Mouse (Mus musculus) embryonic facial prominence, embryonic 10.5 days (tissue): ENCODE data around the gene Kif16b. TPM values are rescaled to one million over a fixed set of nuclear protein-coding genes. Genes with fewer than 3 reads are reported as not detected.
A peak's percentile ranks its signal among the peaks of the same experiment; 100 is the strongest.
"Not testable (repeated sequence)": the region's sequence is repeated elsewhere in the genome, so short reads cannot be mapped to it uniquely, and the experiment has no call there.

Experiments
- DNase-seq: peaks from one replicate; pipeline ENCODE4 v3.0.0-alpha.2; 2017; ENCODE audit warnings: low spot score
- H3K27ac ChIP-seq: fragments of 300-500 bp; sonication (generic); replicated peaks from 2 replicates; pipeline ENCODE4 v1.5.1; 2016; ENCODE audit warnings: mild to moderate bottlenecking
- H3K27me3 ChIP-seq: fragments of 300-500 bp; sonication (generic); replicated peaks from 2 replicates; pipeline ENCODE4 v1.6.1; 2016; ENCODE audit warnings: low read depth, mild to moderate bottlenecking; ENCODE audit not compliant: poor library complexity, severe bottlenecking
- H3K36me3 ChIP-seq: fragments of 300-500 bp; sonication (generic); replicated peaks from 2 replicates; pipeline ENCODE4 v1.6.1; 2016; ENCODE audit warnings: mild to moderate bottlenecking, moderate library complexity
- H3K4me1 ChIP-seq: fragments of 300-500 bp; sonication (generic); 2 replicates; pipeline ENCODE4 v1.6.1; 2016
- H3K4me3 ChIP-seq: fragments of 300-500 bp; sonication (generic); 2 replicates; pipeline ENCODE4 v1.5.1; 2016; ENCODE audit warnings: mild to moderate bottlenecking, moderate library complexity
- H3K9me3 ChIP-seq: fragments of 300-500 bp; sonication (generic); 2 replicates; pipeline ENCODE4 v1.6.1; 2016; ENCODE audit warnings: mild to moderate bottlenecking
- whole genome bisulfite sequencing: fragments of 180-500 bp; shearing (Covaris S2); methylation state at CpG from one replicate; pipeline ENCODE4 v1.1.7; 2016; 5-methylcytosine and 5-hydroxymethylcytosine counted together
- polyA plus RNA-seq: library from polyadenylated mRNA; unstranded; fragments of >200 nt; fragmentation: Nextera tagmentation; extraction: Ambion mirVana; gene quantifications from 2 replicates; pipeline ENCODE4 v1.2.1, GENCODE M21; 2016

Gene Kif16b
- polyA plus RNA-seq, 1 experiment from 2014 or later: 8.9 TPM

GRCm38 (mm10) chr2:142590284-142590724, 311.0 kb downstream of the Kif16b start:
- 13% methylated on average over 6 of the region's 6 CpGs for WGBS
- H3K27ac ChIP-seq: no peak overlapping the region
- no peaks in the 10 kb centered on the region for H3K9me3 ChIP-seq
- peak; percentile 23 for DNase-seq
- no peaks in the 10 kb centered on the region for H3K36me3 ChIP-seq
- no peak overlapping the region for H3K4me3 ChIP-seq
- H3K27me3 ChIP-seq: peaks cover 48% of the 10 kb centered on the region
- H3K4me1 ChIP-seq: peaks cover 21% of the 10 kb centered on the region

DNA sequence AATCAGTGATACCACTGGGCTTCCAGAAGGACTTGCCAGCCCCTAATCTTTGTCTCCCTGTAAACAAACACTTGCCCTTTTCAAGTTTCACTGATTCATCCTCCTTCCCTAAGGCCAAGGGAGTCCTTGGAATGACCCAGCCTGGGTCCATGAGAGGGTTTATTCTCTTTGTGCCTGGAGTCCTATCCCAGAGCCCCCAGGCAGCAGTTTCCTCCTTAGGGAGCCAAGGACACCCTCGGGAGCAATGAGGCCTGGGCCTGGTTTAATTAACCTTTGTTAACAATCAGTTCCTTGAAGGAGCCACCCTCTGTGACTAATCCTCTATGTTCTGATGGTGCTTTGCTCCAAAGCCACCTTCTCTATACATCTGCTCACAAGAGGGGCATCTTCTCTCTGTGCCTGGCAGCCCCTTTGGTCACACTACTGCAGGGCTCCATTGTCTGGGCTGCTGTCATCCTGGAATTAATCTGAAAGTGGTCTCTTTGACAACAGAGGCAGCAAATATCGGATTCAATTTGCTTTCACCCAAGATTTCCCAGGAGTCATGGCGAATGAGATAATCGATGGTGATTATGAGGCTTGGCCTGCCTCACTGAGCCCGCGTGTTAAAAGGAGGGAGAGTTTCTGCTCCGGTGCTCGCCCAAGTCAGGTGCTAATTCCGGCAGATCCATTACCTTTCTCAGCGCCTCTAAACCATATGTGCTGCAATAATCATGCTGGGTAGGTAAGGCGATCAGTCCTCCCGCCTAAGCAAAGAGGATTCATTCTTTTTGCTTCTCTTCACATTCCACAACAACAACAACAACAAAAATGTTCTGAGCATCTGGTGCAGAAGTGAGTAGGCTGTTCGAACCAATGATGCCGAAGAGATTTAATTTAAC, 311.7 kb downstream of the Kif16b start:
- Histone ChIP-seq H3K4me1 (peaks cover 21% of the 10 kb centered on the region), H3K9me3 (no peaks in the 10 kb centered on the region), H3K4me3 (no peak overlapping the region), H3K27ac (0 out of 2 replicates have a peak overlapping the region, but pooled peaks have one; percentile 2), H3K36me3 (no peaks in the 10 kb centered on the region), H3K27me3 (peaks cover 41% of the 10 kb centered on the region)
- peak; percentile 34 for DNase-seq
- 17% methylated on average over 14 of the region's 14 CpGs for WGBS

DNA sequence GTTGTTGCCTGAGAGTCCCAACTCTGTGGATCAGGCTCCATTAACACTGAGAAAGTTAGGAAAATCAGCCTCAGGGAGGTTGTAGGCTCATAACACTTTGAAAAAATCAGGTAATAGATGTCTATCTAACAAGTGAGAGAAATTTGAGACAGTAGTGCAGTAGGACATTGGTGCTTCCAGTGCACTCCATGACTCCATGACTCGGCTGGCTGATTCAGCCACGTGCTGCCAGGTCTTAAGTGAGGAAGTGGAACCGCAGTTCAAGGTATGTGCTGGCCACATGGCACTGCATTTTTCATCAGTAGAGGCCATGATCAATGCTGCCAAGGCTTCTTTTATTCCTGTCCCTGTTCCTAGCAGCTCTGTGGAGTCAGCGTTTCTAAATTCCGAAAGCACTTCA, 315.5 kb downstream of the Kif16b start:
- H3K4me1 ChIP-seq: peaks cover 17% of the 10 kb centered on the region
- 93% methylated on average over 5 of the region's 5 CpGs for WGBS
- H3K27ac ChIP-seq: no peak overlapping the region
- DNase-seq: no peak
- H3K36me3 ChIP-seq: no peaks in the 10 kb centered on the region
- no peak overlapping the region for H3K4me3 ChIP-seq
- H3K9me3 ChIP-seq: no peaks in the 10 kb centered on the region
- peaks cover 16% of the 10 kb centered on the region for H3K27me3 ChIP-seq

GRCm38 (mm10) chr2:142584851-142585737, 316.2 kb downstream of the Kif16b start:
- 85% methylated on average over 11 of the region's 11 CpGs for WGBS

DNA sequence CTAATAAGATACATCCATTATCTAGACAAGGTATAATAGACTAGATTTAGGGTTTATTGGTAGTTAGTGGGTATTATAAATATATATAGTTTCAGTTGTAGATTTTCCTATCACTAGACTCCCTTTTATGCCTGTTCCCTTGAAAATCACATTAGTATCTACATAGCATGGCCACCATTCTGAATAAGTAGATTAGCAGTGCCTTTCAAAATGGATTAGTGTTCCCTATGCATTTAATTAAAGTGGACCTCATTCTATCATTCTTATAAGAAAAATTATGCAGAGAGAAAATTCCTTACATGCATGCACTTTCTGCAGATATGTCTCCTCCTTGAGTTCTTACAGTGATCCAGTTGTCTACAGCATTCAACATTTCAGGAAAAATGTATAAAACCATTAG, 320.9 kb downstream of the Kif16b start:
- Histone ChIP-seq H3K9me3 (no peaks in the 10 kb centered on the region), H3K27ac (no peak overlapping the region), H3K36me3 (no peaks in the 10 kb centered on the region), H3K4me1 (no peaks in the 10 kb centered on the region), H3K4me3 (no peak overlapping the region), H3K27me3 (no peaks in the 10 kb centered on the region; the same call in 1 of the 2 replicates)
- no peak for DNase-seq

More at GRCm38 (mm10) chr2:142584851-142585737, 316.2 kb downstream of the Kif16b start:
- H3K9me3 ChIP-seq: no peaks in the 10 kb centered on the region
- no peak overlapping the region for H3K4me3 ChIP-seq
- H3K27me3 ChIP-seq: peaks cover 16% of the 10 kb centered on the region
- peaks cover 10% of the 10 kb centered on the region for H3K4me1 ChIP-seq
- H3K36me3 ChIP-seq: no peaks in the 10 kb centered on the region
- no peak overlapping the region for H3K27ac ChIP-seq
- DNase-seq: no peak

DNA sequence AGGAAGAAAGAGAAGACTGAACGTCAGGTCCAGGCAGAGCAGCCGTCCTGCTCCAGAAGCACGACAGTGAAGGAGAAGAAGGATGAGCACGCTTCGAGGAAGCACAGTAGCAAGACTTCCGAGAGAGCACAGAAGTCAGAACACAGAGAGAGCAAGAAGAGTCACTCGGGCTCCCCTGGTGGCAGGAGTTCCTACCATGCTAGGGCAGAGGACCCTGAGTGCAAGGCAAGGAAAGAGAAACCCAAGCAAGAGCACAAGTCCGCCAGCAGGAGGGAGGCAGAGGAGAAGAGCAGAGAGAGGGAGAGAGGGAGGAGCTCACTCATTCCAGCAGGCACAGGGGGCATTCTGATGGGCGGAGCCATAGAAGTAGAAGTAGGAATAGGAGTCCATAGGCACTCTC, 323.9 kb downstream of the Kif16b start:
- not testable (repeated sequence) for H3K4me1 ChIP-seq, H3K27me3 ChIP-seq, H3K36me3 ChIP-seq, H3K27ac ChIP-seq, H3K9me3 ChIP-seq, H3K4me3 ChIP-seq, DNase-seq
- 77% methylated on average over 9 of the region's 9 CpGs for WGBS

- 72% methylated on average over 8 of the region's 8 CpGs for WGBS
- no peak for DNase-seq
- no peak overlapping the region for H3K4me3 ChIP-seq
These were observed 331.6 kb downstream of the Kif16b start for GRCm38 (mm10) chr2:142569771-142570170.

More at GRCm38 (mm10) chr2:142569771-142570170, 331.6 kb downstream of the Kif16b start:
- Histone ChIP-seq H3K27ac (no peak overlapping the region), H3K9me3 (no peaks in the 10 kb centered on the region), H3K36me3 (no peaks in the 10 kb centered on the region), H3K4me1 (no peaks in the 10 kb centered on the region), H3K27me3 (no peaks in the 10 kb centered on the region)

Other genes starting within 250 kb of the Kif16b start
- gene Snrpb2, start 161.5 kb upstream of the Kif16b start, polyA plus RNA-seq: 95.8 and 105 TPM in 2 replicates
- gene Otor, start 176.9 kb upstream of the Kif16b start, polyA plus RNA-seq: 0.64 and 3.8 TPM in 2 replicates